Mouse (Mus musculus) heart, postnatal 0 days (tissue): Measurements from ENCODE around the gene Nt5c.

Experiments
- CTCF ChIP-seq: IDR thresholded peaks from 2 replicates; pipeline ENCODE4 v1.5.1; 2016; ENCODE audit warnings: antibody characterized with exemption, control low read depth, low read depth
- EP300 ChIP-seq: IDR thresholded peaks from 2 replicates; pipeline ENCODE4 v1.6.1; 2016; ENCODE audit warnings: antibody characterized with exemption, low read depth

GRCm38 (mm10) chr11:115502636-115503035, 11.0 kb upstream of the Nt5c start:
- TF ChIP-seq CTCF (no peak), EP300 (no peak)
